Mouse (Mus musculus): ENCODE results near the gene U2af2. TPM values are rescaled to one million over a fixed set of nuclear protein-coding genes. Genes with fewer than 3 reads are reported as not detected.

U2af2 gene
- total and polyA plus RNA-seq, 3 experiments, result 208 to 480 (median 261) TPM

GRCm38 (mm10) chr7:5044981-5045380 is 17.0 kb upstream of the U2af2 start:
- H3K4me3 ChIP-seq (ENCODE audit: low read depth, low read length), result no peak overlapping the region
- H3K4me1 ChIP-seq (ENCODE audit: insufficient read depth, low read depth, low read length), result 0 out of 2 replicates have a peak, but pooled peaks cover 2% of the 10 kb centered on the region
- H3K27me3 ChIP-seq (ENCODE audit: insufficient read depth, low read length), result peaks cover 3% of the 10 kb centered on the region; the same call in 1 of the 2 replicates
- peaks cover 14% of the 10 kb centered on the region for H3K36me3 ChIP-seq (replicated peaks)
- H3K9me3 ChIP-seq (replicated peaks), result no peaks in the 10 kb centered on the region
- no peak for ATAC-seq (ENCODE audit: extremely low read depth, insufficient number of reproducible peaks, low FRiP score, poor library complexity, severe bottlenecking)
- DNase-seq (ENCODE audit: low spot score), result no peak
- TF ChIP-seq CTCF (IDR thresholded peaks at IDR 0.05; ENCODE audit: low read depth, low read length) (no peak), POLR2AphosphoS5 (IDR thresholded peaks at IDR 0.05; ENCODE audit: insufficient replicate concordance, low read depth, low read length) (no peak), GATA2 (IDR thresholded peaks at IDR 0.05; ENCODE audit: borderline replicate concordance, low read depth, low read length) (no peak), GATA1 (IDR thresholded peaks at IDR 0.05; ENCODE audit: borderline replicate concordance, low read length) (no peak), TAL1 (conservative IDR thresholded peaks at IDR 0.05; ENCODE audit: low read depth, low read length) (no peak)

DNA sequence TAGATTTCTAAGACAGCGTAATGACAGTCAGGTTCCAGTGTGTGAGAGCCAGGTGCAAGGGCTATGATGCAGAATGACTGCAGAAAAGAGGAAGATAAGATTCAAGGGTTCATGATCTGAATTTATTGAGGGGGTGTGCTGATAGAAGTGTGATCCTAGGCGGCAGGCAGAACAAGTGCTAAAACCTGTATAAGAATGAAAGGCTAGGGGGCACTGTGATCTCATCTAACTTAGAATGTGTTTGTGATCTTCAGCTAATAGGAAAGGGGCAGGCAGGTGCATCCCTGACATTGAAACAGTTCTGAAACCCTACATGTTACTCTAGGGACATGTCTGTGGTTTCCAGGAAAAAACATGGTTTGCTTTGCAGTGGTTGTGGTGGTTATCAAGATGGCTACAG is 15.8 kb upstream of the U2af2 start:
- TF ChIP-seq CTCF (IDR thresholded peaks at IDR 0.05; ENCODE audit: low read depth, low read length), result no peak
- H3K4me1 ChIP-seq (ENCODE audit: insufficient read depth, low read depth, low read length), result 0 out of 2 replicates have a peak, but pooled peaks cover 2% of the 10 kb centered on the region
- no peak for DNase-seq (ENCODE audit: low spot score)
- no peaks in the 10 kb centered on the region for H3K9me3 ChIP-seq (replicated peaks)
- peaks cover 9% of the 10 kb centered on the region for H3K36me3 ChIP-seq (replicated peaks)
- no peak overlapping the region for H3K4me3 ChIP-seq (ENCODE audit: low read depth, low read length)
- ATAC-seq (ENCODE audit: extremely low read depth, insufficient number of reproducible peaks, low FRiP score, poor library complexity, severe bottlenecking), result no peak
- peaks cover 13% of the 10 kb centered on the region for H3K27me3 ChIP-seq (ENCODE audit: insufficient read depth, low read length)

GRCm38 (mm10) chr7:5047313-5047712 is 14.6 kb upstream of the U2af2 start:
- H3K27me3 ChIP-seq (ENCODE audit: insufficient read depth, low read length), result peaks cover 24% of the 10 kb centered on the region
- DNase-seq (ENCODE audit: low spot score) (no peak), ATAC-seq (ENCODE audit: extremely low read depth, insufficient number of reproducible peaks, low FRiP score, poor library complexity, severe bottlenecking) (peak; percentile 28; the same call in 1 of the 2 replicates)
- peaks cover 3% of the 10 kb centered on the region for H3K36me3 ChIP-seq (replicated peaks)
- no peaks in the 10 kb centered on the region for H3K9me3 ChIP-seq (replicated peaks)
- no peak for TF ChIP-seq GATA1 (IDR thresholded peaks at IDR 0.05; ENCODE audit: borderline replicate concordance, low read length)
- no peak overlapping the region for H3K4me3 ChIP-seq (ENCODE audit: low read depth, low read length)
- 0 out of 2 replicates have a peak, but pooled peaks cover 5% of the 10 kb centered on the region for H3K4me1 ChIP-seq (ENCODE audit: insufficient read depth, low read depth, low read length)

- Histone ChIP-seq H3K9me3 (replicated peaks) (peaks cover 4% of the 10 kb centered on the region; the same call in 1 of the 2 replicates), H3K36me3 (replicated peaks) (no peaks in the 10 kb centered on the region), H3K4me3 (ENCODE audit: low read depth, low read length) (no peak within 1 kb of the TSS), H3K4me1 (ENCODE audit: insufficient read depth, low read depth, low read length) (0 out of 2 replicates have a peak, but pooled peaks cover 2% of the 10 kb centered on the region), H3K27me3 (ENCODE audit: insufficient read depth, low read length) (peaks cover 63% of the 10 kb centered on the region)
- no peak for ATAC-seq (ENCODE audit: extremely low read depth, insufficient number of reproducible peaks, low FRiP score, poor library complexity, severe bottlenecking)
- TF ChIP-seq GATA1 (IDR thresholded peaks at IDR 0.05; ENCODE audit: borderline replicate concordance, low read length) (no peak), TAL1 (conservative IDR thresholded peaks at IDR 0.05; ENCODE audit: low read depth, low read length) (no peak), POLR2AphosphoS5 (IDR thresholded peaks at IDR 0.05; ENCODE audit: insufficient replicate concordance, low read depth, low read length) (no peak), GATA2 (IDR thresholded peaks at IDR 0.05; ENCODE audit: borderline replicate concordance, low read depth, low read length) (no peak), CTCF (IDR thresholded peaks at IDR 0.05; ENCODE audit: low read depth, low read length) (no peak)
- DNase-seq (ENCODE audit: low spot score), result no peak
These were observed 10.4 kb upstream of the U2af2 start, which contains the start of gene Zfp580 for GRCm38 (mm10) chr7:5051193-5052192. Gene Zfp580, plus strand, starts transcription at chr7:5051538.

DNA sequence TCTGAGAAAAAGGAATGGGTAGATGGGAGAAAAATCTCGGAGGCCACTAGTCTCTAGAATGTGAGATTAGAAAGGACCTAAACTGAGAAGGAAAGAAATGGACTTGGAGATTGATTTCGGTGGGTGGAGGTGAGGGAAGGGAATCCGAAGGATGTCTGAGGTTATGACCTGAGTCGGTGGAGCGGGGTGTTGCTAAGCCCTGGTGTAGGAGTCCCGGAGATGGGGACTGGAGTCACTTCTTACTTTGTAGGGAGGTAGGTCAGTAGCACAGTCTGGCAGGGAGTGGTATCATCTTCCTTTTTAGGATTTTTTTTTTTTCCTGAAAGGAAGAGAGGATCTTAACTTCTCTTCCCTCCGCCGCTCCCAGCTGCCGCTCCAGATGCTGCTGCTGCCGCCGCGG is 9.5 kb upstream of the U2af2 start:
- Histone ChIP-seq H3K36me3 (replicated peaks) (no peaks in the 10 kb centered on the region), H3K27me3 (ENCODE audit: insufficient read depth, low read length) (peaks cover 73% of the 10 kb centered on the region), H3K9me3 (replicated peaks) (peaks cover 4% of the 10 kb centered on the region; the same call in 1 of the 2 replicates), H3K4me3 (ENCODE audit: low read depth, low read length) (no peak overlapping the region), H3K4me1 (ENCODE audit: insufficient read depth, low read depth, low read length) (peaks cover 6% of the 10 kb centered on the region; the same call in 1 of the 2 replicates)
- no peak for TF ChIP-seq GATA2 (IDR thresholded peaks at IDR 0.05; ENCODE audit: borderline replicate concordance, low read depth, low read length)
- no peak for TF ChIP-seq GATA1 (IDR thresholded peaks at IDR 0.05; ENCODE audit: borderline replicate concordance, low read length)
- TF ChIP-seq CTCF (IDR thresholded peaks at IDR 0.05; ENCODE audit: low read depth, low read length), result no peak
- no peak for TF ChIP-seq POLR2AphosphoS5 (IDR thresholded peaks at IDR 0.05; ENCODE audit: insufficient replicate concordance, low read depth, low read length)
- no peak for TF ChIP-seq TAL1 (conservative IDR thresholded peaks at IDR 0.05; ENCODE audit: low read depth, low read length)
- ATAC-seq (ENCODE audit: extremely low read depth, insufficient number of reproducible peaks, low FRiP score, poor library complexity, severe bottlenecking) (no peak), DNase-seq (ENCODE audit: low spot score) (no peak)

- ATAC-seq (ENCODE audit: extremely low read depth, insufficient number of reproducible peaks, low FRiP score, poor library complexity, severe bottlenecking) (no peak), DNase-seq (ENCODE audit: low spot score) (no peak)
- TF ChIP-seq GATA2 (IDR thresholded peaks at IDR 0.05; ENCODE audit: borderline replicate concordance, low read depth, low read length), result no peak
- no peak for TF ChIP-seq CTCF (IDR thresholded peaks at IDR 0.05; ENCODE audit: low read depth, low read length)
- no peak for TF ChIP-seq POLR2AphosphoS5 (IDR thresholded peaks at IDR 0.05; ENCODE audit: insufficient replicate concordance, low read depth, low read length)
- TF ChIP-seq GATA1 (IDR thresholded peaks at IDR 0.05; ENCODE audit: borderline replicate concordance, low read length), result no peak
- TF ChIP-seq TAL1 (conservative IDR thresholded peaks at IDR 0.05; ENCODE audit: low read depth, low read length), result no peak
- peaks cover 78% of the 10 kb centered on the region for H3K27me3 ChIP-seq (ENCODE audit: insufficient read depth, low read length)
- peaks cover 4% of the 10 kb centered on the region; the same call in 1 of the 2 replicates for H3K9me3 ChIP-seq (replicated peaks)
- H3K36me3 ChIP-seq (replicated peaks), result no peaks in the 10 kb centered on the region
- peaks cover 6% of the 10 kb centered on the region; the same call in 1 of the 2 replicates for H3K4me1 ChIP-seq (ENCODE audit: insufficient read depth, low read depth, low read length)
- H3K4me3 ChIP-seq (ENCODE audit: low read depth, low read length), result 0 out of 2 replicates have a peak overlapping the region, but pooled peaks have one; percentile 1
These were observed 9.0 kb upstream of the U2af2 start for GRCm38 (mm10) chr7:5052931-5053343.

All from G1E (cell line).